Mouse (Mus musculus) bone marrow macrophage, adult 2 months (primary cell): ENCODE measurements around the gene Clec16a.

Experiments used
- CTCF ChIP-seq: IDR thresholded peaks from 2 replicates; pipeline ENCODE4 v1.5.1; 2012; ENCODE audit warnings: low read depth, mild to moderate bottlenecking, low read length, moderate library complexity
- POLR2A ChIP-seq: IDR thresholded peaks from 2 replicates; pipeline ENCODE4 v1.6.1; 2012; ENCODE audit warnings: mild to moderate bottlenecking, low read depth, low read length, borderline replicate concordance

DNA sequence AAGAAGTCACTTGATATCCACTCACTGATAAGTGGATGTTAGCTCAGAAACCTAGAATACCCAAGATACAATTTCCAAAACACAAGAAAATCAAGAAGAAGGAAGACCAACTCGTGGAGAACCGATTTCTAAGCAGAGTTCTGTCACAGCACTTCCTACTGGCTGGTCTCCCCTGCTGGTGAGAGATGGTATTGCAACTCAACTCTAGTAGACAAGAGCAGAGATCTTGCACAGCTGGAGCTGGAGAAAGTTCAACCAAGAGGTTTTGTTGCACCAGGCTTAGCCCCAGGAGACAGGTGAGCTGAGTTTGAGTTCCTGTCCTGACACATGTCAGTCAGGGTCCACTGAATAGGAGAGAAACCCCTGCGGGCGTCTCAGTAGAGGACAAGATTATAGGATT lies 222.0 kb downstream of the Clec16a start:
- TF ChIP-seq CTCF (peak; percentile 21; the same call in 1 of the 2 replicates), POLR2A (no peak)
